Mouse (Mus musculus): ENCODE measurements around the gene Lypla2. TPM values are rescaled to one million over a fixed set of nuclear protein-coding genes. Genes with fewer than 3 reads are reported as not detected.

Lypla2 gene
- polyA plus RNA-seq, 1 experiment, result 167 TPM

DNA sequence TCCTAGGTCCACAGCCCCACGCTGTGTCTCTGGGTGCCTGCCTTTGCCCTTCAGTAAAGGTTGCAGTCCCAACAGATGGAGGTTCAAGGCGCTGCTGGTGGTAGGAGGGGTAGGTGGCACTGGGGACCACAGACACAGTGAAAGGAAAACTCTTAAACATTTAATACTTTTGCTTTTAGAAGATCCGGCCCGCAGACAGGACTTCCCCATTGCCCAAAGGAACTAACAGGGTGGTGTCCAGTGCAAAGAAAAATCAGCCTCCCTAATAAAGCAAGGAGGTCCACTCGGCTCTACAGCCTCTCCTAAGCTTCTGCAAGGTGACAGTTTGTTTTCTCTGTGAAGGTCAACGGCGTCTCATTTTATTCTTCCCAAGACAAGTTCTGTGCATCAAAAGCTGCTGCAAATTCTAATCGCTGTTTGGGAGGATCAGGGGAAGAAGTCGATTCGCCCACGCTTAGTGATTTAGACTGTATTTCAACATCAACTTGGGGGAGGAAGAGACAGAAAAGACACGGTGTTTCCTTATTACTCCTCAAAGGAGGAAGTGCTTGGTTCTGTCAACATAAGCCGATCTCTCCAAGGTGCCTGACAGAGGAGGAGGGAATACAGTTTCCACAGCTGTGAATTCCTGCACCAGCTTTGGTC, 53.7 kb downstream of the Lypla2 start:
- no peak for DNase-seq (ENCODE audit: low read depth)
- TF ChIP-seq CTCF (IDR thresholded peaks at IDR 0.05; ENCODE audit: borderline replicate concordance, extremely low read depth, insufficient read depth, insufficient read length), result no peak
- no peak for TF ChIP-seq POLR2A (IDR thresholded peaks at IDR 0.05; ENCODE audit: borderline replicate concordance, extremely low read depth, insufficient read depth, insufficient read length, poor library complexity, severe bottlenecking)

Other genes with a start within 250 kb of the Lypla2 start
- gene Il22ra1, start 244.5 kb downstream of the Lypla2 start, polyA plus RNA-seq (2012; rRNA removed), result 0.16 and 0.19 TPM in 2 replicates
- gene Myom3, start 212.9 kb downstream of the Lypla2 start, polyA plus RNA-seq (2012; rRNA removed), result 0.10 and 0.15 TPM in 2 replicates
- 128 and 142 TPM in 2 replicates for gene Srsf10, start 116.9 kb downstream of the Lypla2 start, polyA plus RNA-seq (2012; rRNA removed)
- 67.1 and 74.4 TPM in 2 replicates for gene Pnrc2, start 98.8 kb downstream of the Lypla2 start, polyA plus RNA-seq (2012; rRNA removed)
- 0.19 and 0.25 TPM in 2 replicates for gene Cnr2, start 77.2 kb downstream of the Lypla2 start, polyA plus RNA-seq (2012; rRNA removed)
- gene Fuca1, start 51.9 kb downstream of the Lypla2 start, polyA plus RNA-seq (2012; rRNA removed), result 41.7 and 43.1 TPM in 2 replicates
- gene Hmgcl, start 26.2 kb downstream of the Lypla2 start, polyA plus RNA-seq (2012; rRNA removed), result 43.5 and 49.8 TPM in 2 replicates
- gene Gale, start 8.9 kb downstream of the Lypla2 start, polyA plus RNA-seq (2012; rRNA removed), result 36.3 and 52.0 TPM in 2 replicates
- gene Pithd1, start 14.6 kb upstream of the Lypla2 start, polyA plus RNA-seq (2012; rRNA removed), result 50.8 and 57.8 TPM in 2 replicates
- gene Eloa, start 49.1 kb upstream of the Lypla2 start, polyA plus RNA-seq (2012; rRNA removed), result 17.1 and 21.8 TPM in 2 replicates
- 818 and 948 TPM in 2 replicates for gene Rpl11, start 80.8 kb upstream of the Lypla2 start, polyA plus RNA-seq (2012; rRNA removed)
- 105 and 107 TPM in 2 replicates for gene Id3, start 170.9 kb upstream of the Lypla2 start, polyA plus RNA-seq (2012; rRNA removed)
- gene E2f2, start 199.8 kb upstream of the Lypla2 start, polyA plus RNA-seq (2012; rRNA removed), result 3.5 and 5.1 TPM in 2 replicates
- 4.2 and 6.2 TPM in 2 replicates for gene Asap3, start 233.7 kb upstream of the Lypla2 start, polyA plus RNA-seq (2012; rRNA removed)

All from brain, embryonic 14.5 days (tissue).